Mouse (Mus musculus) embryonic fibroblast, embryonic 13.5 days (primary cell): ENCODE data around the gene Fh1.

Experiments
- CTCF ChIP-seq: IDR thresholded peaks from 2 replicates; pipeline ENCODE4 v1.5.1; 2011; ENCODE audit warnings: mild to moderate bottlenecking, control low read depth, low read length, moderate library complexity, borderline replicate concordance; ENCODE audit not compliant: insufficient read depth
- POLR2A ChIP-seq: IDR thresholded peaks from 2 replicates; pipeline ENCODE4 v1.6.1; 2011; ENCODE audit warnings: low read depth, mild to moderate bottlenecking, control low read depth, low read length, moderate library complexity

- no peak for TF ChIP-seq CTCF
- TF ChIP-seq POLR2A: no peak
Observed at GRCm38 (mm10) chr1:175564321-175564720, 61.1 kb downstream of the Fh1 start.
